Mouse (Mus musculus) embryo, embryonic 9.5 days (tissue): ENCODE measurements around the gene Dpp10.
A peak's percentile ranks its signal among the peaks of the same experiment; 100 is the strongest.

Experiments
- DNase-seq: peaks from one replicate; pipeline ENCODE4 v3.0.0-alpha.2; 2017; ENCODE audit errors: extremely low spot score

Dpp10 gene

GRCm38 (mm10) chr1:123919606-123920005 lies 125.8 kb downstream of the Dpp10 start:
- DNase-seq: no peak

- no peak for DNase-seq
These were observed 142.7 kb downstream of the Dpp10 start for GRCm38 (mm10) chr1:123902628-123903027.

- DNase-seq: no peak
These were observed 144.1 kb downstream of the Dpp10 start for GRCm38 (mm10) chr1:123901218-123901617.

- DNase-seq: no peak
These were observed 158.1 kb downstream of the Dpp10 start for GRCm38 (mm10) chr1:123887243-123887642.

- DNase-seq: no peak
These were observed 198.5 kb downstream of the Dpp10 start for GRCm38 (mm10) chr1:123846881-123847280.

DNA sequence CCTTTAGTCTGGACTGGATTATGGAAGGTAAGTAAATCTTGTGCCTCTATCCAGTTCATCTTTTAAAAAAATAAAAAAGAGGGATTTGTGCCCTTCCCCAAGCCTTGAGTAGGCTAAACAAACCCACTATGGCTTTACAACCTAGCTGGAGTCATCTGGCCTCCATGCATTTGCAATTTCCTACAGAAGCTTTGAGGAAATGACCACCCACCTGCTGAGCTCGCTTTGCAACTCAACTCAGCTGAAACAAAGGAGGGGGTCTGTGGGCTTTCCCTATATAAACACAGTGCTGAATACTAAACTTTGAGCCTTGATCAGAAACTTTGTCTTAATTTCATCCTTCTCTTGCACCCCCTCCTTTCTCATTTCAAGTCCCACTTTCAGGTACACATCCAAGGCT lies 244.2 kb downstream of the Dpp10 start:
- DNase-seq: no peak

GRCm38 (mm10) chr1:123765511-123765910 lies 279.8 kb downstream of the Dpp10 start:
- no peak for DNase-seq

DNA sequence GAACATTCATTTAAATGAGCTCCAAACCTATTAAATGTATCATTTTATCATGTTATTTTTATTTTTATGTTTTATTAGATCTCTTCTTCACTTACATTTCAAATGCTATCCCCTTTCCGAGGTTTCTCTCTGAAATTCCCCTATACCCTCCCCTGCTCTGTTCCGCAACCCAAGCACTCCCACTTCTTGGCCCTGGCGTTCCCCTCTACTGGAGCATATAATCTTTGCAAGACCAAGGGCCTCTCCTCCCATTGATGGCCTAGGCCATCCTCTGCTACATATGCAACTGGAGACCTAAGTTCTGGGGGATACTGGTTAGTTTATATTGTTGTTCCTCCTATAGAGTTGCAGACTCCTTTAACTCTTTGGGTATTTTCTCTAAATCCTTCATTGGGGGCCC lies 283.1 kb downstream of the Dpp10 start:
- DNase-seq: no peak

DNA sequence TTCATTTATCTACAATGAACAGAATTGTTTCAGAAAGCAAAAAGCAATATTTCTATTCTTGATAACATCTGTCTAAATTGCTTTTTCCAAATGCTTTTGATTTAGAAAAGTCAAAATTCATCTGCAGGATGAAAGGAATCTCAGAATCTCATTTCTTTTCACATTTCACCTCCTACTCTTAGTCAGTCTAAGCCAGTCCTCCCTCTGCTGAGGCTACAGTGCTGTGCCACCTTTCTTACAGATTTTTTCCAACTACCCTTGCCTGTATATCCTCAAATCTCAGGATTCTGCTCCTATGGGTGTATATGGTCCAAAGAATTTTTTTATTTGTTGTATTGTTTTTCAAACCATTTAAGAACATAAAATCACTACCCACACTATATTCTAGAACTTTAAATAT lies 289.3 kb downstream of the Dpp10 start:
- no peak for DNase-seq

GRCm38 (mm10) chr1:123707292-123707691 lies 338.1 kb downstream of the Dpp10 start:
- no peak for DNase-seq

GRCm38 (mm10) chr1:123658409-123658808 lies 386.9 kb downstream of the Dpp10 start:
- no peak for DNase-seq

- DNase-seq: no peak
These were observed 388.8 kb downstream of the Dpp10 start for GRCm38 (mm10) chr1:123656607-123657006.

DNA sequence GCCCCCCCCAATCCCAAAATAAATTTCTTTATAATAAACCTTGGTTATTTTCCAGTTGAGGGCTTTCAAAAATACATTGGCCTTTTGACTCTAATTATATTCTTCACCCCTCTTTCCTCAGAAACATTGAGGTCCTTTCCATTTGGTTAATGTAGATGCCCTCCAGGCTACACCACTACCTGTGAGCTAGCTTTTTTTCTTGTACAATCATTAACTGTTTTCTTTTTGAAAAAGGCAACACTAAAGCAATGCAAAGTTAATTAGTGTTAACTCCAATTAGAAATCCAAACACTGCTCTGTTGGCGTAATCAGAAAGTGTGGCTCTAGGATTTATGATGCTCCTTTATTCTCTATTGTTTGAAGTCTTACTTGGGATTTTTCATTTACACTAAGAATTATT lies 407.5 kb downstream of the Dpp10 start:
- DNase-seq: no peak

GRCm38 (mm10) chr1:123628268-123628667 lies 417.1 kb downstream of the Dpp10 start:
- DNase-seq: no peak

DNA sequence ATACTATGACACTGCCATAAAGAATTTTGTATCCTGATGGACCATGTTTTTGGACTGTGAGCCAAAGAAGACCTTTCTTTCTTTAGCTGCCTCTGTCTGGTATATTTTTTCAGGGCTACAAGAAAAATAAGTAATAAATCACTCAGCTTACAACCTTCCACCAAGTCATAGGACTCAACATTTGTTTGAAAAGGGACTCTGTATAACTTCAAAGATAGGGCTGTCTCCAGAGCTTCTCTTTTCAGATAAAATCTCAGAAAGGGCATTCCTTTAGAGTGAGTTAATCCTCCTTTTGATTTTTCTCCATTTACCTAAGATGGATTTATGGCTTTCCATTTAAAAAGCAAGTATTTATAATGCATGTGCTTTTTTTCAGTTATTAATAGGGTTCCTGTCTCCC lies 460.5 kb downstream of the Dpp10 start:
- DNase-seq: no peak

DNA sequence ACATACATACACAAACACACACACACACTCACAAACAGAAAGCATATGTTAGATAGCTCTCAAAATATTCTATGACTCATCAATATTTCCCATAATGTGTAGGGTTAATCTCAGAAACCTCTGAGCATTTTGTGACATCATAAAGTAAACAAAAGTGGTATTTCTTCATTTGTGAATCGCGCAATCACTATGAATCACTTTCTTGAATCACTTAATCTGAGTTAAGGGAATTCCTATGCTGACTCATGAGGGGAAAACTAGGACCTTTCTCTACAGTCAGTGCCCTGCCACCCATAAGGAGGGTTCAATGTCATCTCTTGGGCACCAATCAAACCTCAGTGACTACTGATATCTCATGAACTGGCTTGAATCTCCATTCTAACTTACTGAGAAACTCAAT lies 465.2 kb downstream of the Dpp10 start:
- no peak for DNase-seq

DNA sequence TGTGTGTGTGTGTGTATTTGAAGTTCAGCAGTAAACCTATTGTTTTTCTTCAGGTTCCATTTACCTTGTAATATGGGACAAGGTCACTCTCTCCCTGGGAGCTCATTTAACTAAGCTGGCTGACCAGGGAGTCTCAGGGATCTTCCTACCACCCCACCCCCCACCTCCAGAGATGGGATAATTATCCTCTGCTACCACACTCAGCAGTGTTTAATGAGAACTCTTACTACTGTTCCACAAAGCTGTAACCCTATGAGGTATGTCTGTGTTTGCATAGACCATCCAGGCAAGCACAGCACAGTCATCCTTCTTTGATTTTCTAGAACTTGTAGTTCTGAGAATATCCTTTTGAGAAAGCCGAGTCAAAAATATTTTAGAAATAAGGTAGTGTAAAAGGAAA lies 471.6 kb downstream of the Dpp10 start:
- DNase-seq: no peak

DNA sequence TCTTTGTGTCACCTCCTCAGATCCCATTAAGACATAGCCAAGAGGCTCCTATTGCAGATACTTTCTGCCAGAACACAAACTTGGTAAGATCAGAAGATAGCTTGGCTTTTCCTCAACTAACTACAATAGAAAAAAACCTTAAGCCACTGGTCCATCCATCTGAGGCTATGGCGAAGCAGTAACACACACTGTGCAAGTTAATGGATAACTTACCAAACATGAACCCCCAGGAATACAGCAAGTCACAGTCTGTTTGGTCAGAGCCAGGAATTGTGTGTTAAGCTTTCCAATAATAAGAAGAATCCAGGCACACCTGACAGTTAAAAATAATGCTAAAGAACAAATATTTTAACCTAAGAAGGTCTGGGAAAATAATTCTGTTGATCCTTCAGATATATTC lies 502.9 kb downstream of the Dpp10 start:
- no peak for DNase-seq

GRCm38 (mm10) chr1:123467729-123468128 lies 577.6 kb downstream of the Dpp10 start:
- DNase-seq: no peak

GRCm38 (mm10) chr1:123414163-123414562 lies 631.2 kb downstream of the Dpp10 start:
- peak; percentile 1 for DNase-seq

- DNase-seq: no peak
These were observed 694.1 kb downstream of the Dpp10 start for GRCm38 (mm10) chr1:123351300-123351699.

GRCm38 (mm10) chr1:123337877-123338276 lies 707.5 kb downstream of the Dpp10 start:
- no peak for DNase-seq

- no peak for DNase-seq
These were observed 728.5 kb downstream of the Dpp10 start for GRCm38 (mm10) chr1:123316886-123317285.
